Mouse (Mus musculus) limb, embryonic 15.5 days (tissue): ENCODE measurements around the gene Max. TPM values are rescaled to one million over a fixed set of nuclear protein-coding genes. Genes with fewer than 3 reads are reported as not detected.
A peak's percentile ranks its signal among the peaks of the same experiment; 100 is the strongest.

Source experiments
- ATAC-seq: fragments of 200-750 bp; cut with Nextera tagmentation; 2 replicates; pipeline ENCODE4 v1.8.0; 2017; ENCODE audit warnings: low read depth, moderate TSS enrichment; ENCODE audit not compliant: insufficient number of reproducible peaks, low FRiP score, low TSS enrichment
- H3K27ac ChIP-seq: fragments of 300-500 bp; sonication (generic); 2 replicates; pipeline ENCODE4 v1.5.1; 2015; ENCODE audit warnings: moderate library complexity, mild to moderate bottlenecking, inconsistent platforms
- H3K27me3 ChIP-seq: fragments of 300-500 bp; sonication (generic); 2 replicates; pipeline ENCODE4 v1.6.1; 2015; ENCODE audit warnings: inconsistent platforms
- H3K36me3 ChIP-seq: fragments of 300-500 bp; sonication (generic); 2 replicates; pipeline ENCODE4 v1.6.1; 2015; ENCODE audit warnings: inconsistent platforms
- H3K4me1 ChIP-seq: fragments of 300-500 bp; sonication (generic); 2 replicates; pipeline ENCODE4 v1.6.1; 2015; ENCODE audit warnings: inconsistent platforms
- H3K4me2 ChIP-seq: fragments of 300-500 bp; sonication (generic); 2 replicates; pipeline ENCODE4 v1.6.1; 2015; ENCODE audit warnings: mild to moderate bottlenecking, inconsistent platforms
- H3K4me3 ChIP-seq: fragments of 300-500 bp; sonication (generic); 2 replicates; pipeline ENCODE4 v1.5.1; 2015; ENCODE audit warnings: mild to moderate bottlenecking, inconsistent platforms
- H3K9ac ChIP-seq: fragments of 300-500 bp; sonication (generic); 2 replicates; pipeline ENCODE4 v1.6.1; 2015; ENCODE audit warnings: inconsistent platforms
- H3K9me3 ChIP-seq: fragments of 300-500 bp; sonication (generic); 2 replicates; pipeline ENCODE4 v1.6.1; 2016; ENCODE audit warnings: inconsistent platforms
- WGBS: fragments of 180-500 bp; shearing (Covaris S2); methylation state at CpG from one replicate; pipeline ENCODE4 v1.1.7; 2015; 5-methylcytosine and 5-hydroxymethylcytosine counted together
- polyA plus RNA-seq: library from polyadenylated mRNA; unstranded; fragments of >200 nt; fragmentation: Nextera tagmentation; extraction: Ambion mirVana; gene quantifications from 2 replicates; pipeline ENCODE4 v1.2.1, GENCODE M21; 2015

Max gene
- polyA plus RNA-seq, 1 experiment from 2014 or later = 20.1 TPM

DNA sequence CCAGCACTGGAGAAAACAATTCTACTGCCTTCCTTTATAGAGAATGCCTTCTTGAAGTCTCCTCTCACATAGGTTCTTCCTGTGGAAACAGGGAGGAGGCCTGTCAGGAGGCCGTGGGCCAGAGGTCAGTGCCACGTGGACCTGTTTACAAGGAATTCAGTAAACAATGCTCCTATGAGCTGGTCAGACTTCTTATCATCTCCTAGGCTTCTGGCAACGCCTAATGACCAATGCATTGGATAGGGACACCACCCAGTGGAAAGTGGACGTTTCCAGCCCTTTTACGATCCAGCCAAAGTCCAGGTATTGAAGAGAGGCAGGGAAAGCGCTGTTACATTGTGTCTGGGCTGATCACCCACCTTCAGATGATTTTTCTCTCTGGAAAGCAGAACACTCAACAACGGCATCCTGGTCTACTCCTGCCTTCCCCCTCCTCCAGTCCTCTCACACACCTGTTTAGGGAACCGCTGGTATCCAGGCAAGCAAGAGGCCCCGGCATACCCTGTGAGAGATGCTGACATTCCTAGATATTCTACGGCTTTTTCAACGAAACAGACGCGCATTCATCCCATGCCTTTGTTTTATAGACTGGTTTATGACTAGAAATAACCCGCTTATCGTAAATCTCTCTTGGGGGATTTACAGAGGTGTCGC, 20.9 kb upstream of the Max start:
- Histone ChIP-seq H3K27me3 (no peaks in the 10 kb centered on the region), H3K4me3 (no peak overlapping the region), H3K4me2 (no peak overlapping the region), H3K27ac (no peak overlapping the region), H3K9ac (no peak overlapping the region), H3K36me3 (no peaks in the 10 kb centered on the region), H3K9me3 (no peaks in the 10 kb centered on the region), H3K4me1 (peaks cover 16% of the 10 kb centered on the region; the same call in 1 of the 2 replicates)
- 36% methylated on average over 16 of the region's 16 CpGs for WGBS
- no peak for ATAC-seq

DNA sequence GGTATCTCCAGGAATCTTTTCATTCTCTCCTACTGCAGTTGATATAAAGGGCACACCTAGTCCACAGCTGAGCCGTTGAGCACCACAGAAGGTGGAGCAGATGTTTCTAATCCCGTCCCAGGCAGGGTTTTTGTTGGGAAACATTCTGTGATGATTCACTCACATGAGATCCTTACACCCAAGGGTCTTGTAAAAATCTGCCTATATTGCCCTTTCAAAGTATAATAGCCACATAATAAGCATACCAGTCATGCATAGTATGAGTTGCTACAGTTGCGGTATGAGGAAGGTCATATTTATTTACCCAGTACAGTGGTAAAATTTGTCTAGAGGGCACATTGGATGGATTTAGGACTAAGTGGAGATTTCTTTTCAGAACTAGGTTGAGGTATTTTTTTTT, 17.5 kb upstream of the Max start:
- peaks cover 16% of the 10 kb centered on the region; the same call in 1 of the 2 replicates for H3K4me1 ChIP-seq
- ATAC-seq = no peak
- no peaks in the 10 kb centered on the region for H3K27me3 ChIP-seq
- no peak overlapping the region for H3K9ac ChIP-seq
- no peak overlapping the region for H3K27ac ChIP-seq
- 32% methylated on average over 3 of the region's 3 CpGs for WGBS
- no peaks in the 10 kb centered on the region for H3K9me3 ChIP-seq
- H3K4me2 ChIP-seq = no peak overlapping the region
- no peaks in the 10 kb centered on the region for H3K36me3 ChIP-seq
- H3K4me3 ChIP-seq = no peak overlapping the region

DNA sequence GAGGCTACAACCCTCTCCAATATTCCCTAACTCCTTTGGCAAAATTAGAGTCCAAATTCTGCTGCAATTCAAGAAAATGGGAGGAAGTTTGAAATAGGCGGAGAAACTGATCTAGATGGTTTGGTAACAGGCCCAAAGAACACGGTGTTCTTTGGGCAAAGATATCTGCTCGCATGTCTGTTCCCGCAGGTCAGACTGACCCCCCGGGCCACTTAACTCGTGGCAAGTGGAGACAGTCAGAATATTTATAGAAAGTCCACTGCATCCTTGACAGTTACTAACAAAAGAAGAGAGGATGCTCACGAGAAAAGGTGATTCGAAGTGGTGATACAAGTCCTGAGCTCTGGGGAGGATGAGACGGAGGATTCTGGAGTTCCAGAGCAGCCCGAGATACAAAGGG, 10.7 kb upstream of the Max start:
- Histone ChIP-seq H3K4me1 (no peaks in the 10 kb centered on the region), H3K4me3 (no peak overlapping the region), H3K9ac (no peak overlapping the region), H3K36me3 (no peaks in the 10 kb centered on the region), H3K27ac (no peak overlapping the region), H3K27me3 (no peaks in the 10 kb centered on the region), H3K4me2 (no peak overlapping the region), H3K9me3 (no peaks in the 10 kb centered on the region)
- 82% methylated on average over 10 of the region's 10 CpGs for WGBS
- ATAC-seq = no peak

- 89% methylated on average over 11 of the region's 11 CpGs for WGBS
- no peaks in the 10 kb centered on the region for H3K4me1 ChIP-seq
- no peaks in the 10 kb centered on the region for H3K27me3 ChIP-seq
- no peaks in the 10 kb centered on the region for H3K9me3 ChIP-seq
- no peaks in the 10 kb centered on the region for H3K36me3 ChIP-seq
- no peak for ATAC-seq
- no peak overlapping the region for H3K4me3 ChIP-seq
- no peak overlapping the region for H3K27ac ChIP-seq
- no peak overlapping the region for H3K9ac ChIP-seq
- no peak overlapping the region for H3K4me2 ChIP-seq
Observed at GRCm38 (mm10) chr12:76972241-76972640, 10.2 kb upstream of the Max start.

- H3K27ac ChIP-seq = no peak overlapping the region
- no peaks in the 10 kb centered on the region for H3K36me3 ChIP-seq
- H3K27me3 ChIP-seq = no peaks in the 10 kb centered on the region
- WGBS = 81% methylated on average over 7 of the region's 7 CpGs
- H3K9me3 ChIP-seq = no peaks in the 10 kb centered on the region
- H3K4me3 ChIP-seq = no peak overlapping the region
- H3K9ac ChIP-seq = no peak overlapping the region
- no peak overlapping the region for H3K4me2 ChIP-seq
- H3K4me1 ChIP-seq = no peaks in the 10 kb centered on the region
- no peak for ATAC-seq
Observed at GRCm38 (mm10) chr12:76971642-76972221, 9.7 kb upstream of the Max start.

GRCm38 (mm10) chr12:76965876-76966275, 3.9 kb upstream of the Max start:
- H3K27ac ChIP-seq = no peak overlapping the region
- WGBS = 18% methylated on average over 4 of the region's 4 CpGs
- no peak for ATAC-seq

GRCm38 (mm10) chr12:76965089-76965488, 3.1 kb upstream of the Max start:
- no peak overlapping the region for H3K27ac ChIP-seq
- 34% methylated on average over 5 of the region's 5 CpGs for WGBS

More at GRCm38 (mm10) chr12:76965876-76966275, 3.9 kb upstream of the Max start:
- no peaks in the 10 kb centered on the region for H3K36me3 ChIP-seq
- H3K4me2 ChIP-seq = no peak overlapping the region
- H3K4me1 ChIP-seq = peaks cover 2% of the 10 kb centered on the region
- H3K9me3 ChIP-seq = no peaks in the 10 kb centered on the region
- no peaks in the 10 kb centered on the region for H3K27me3 ChIP-seq
- no peak overlapping the region for H3K4me3 ChIP-seq
- H3K9ac ChIP-seq = no peak overlapping the region

DNA sequence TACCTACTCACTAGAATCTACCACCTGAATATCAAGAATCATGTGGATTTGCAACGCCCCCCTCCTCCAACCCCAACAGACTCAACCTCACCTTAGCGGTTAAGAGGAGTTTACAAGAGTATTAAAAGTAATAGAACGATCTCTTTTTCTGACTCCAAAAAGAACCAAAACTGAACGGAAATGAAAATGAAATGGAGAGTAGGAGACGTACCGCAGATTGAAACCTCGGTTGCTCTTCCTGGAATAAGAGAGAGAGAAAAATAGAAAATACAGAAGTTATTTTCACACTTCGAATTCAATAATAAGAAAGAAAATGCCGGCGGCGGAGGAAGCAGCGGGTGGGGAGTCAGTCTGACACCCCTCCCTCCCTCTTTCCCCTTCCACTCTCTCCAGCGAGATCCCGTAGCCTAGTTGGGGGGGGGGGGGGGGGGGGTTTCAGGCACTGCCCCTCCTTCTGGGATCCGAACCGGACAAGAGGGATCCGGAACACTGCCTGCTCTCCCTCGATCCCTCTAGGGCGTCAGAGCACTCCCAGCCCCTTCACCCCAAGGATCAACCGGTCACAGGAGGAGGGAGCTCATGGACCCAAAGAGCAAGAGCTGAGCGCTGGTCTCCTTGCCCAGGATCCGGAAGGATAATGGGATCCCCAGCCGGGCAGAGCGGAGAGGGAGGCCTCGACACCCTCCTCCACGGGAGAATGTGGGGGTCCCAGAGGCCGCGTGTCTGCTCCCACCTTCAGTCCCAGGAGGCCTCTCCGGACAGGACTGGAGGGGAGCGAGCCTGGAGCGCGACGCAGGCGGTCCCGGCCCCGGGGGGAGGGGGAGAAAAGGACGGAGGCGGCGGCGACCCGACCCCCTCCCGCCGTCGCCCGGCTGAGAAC, 709 bp downstream of the Max start:
- no peaks in the 10 kb centered on the region for H3K9me3 ChIP-seq
- peak overlapping the region; percentile 96 for H3K4me3 ChIP-seq
- H3K4me1 ChIP-seq = peaks cover 8% of the 10 kb centered on the region
- 0 out of 2 replicates have a peak, but pooled peaks have one; percentile 0 for ATAC-seq
- peak overlapping the region; percentile 76 for H3K4me2 ChIP-seq
- H3K27ac ChIP-seq = peak overlapping the region; percentile 61
- peaks cover 13% of the 10 kb centered on the region; the same call in 1 of the 2 replicates for H3K36me3 ChIP-seq
- no peaks in the 10 kb centered on the region for H3K27me3 ChIP-seq
- WGBS = 4% methylated on average over 43 of the region's 45 CpGs
- H3K9ac ChIP-seq = peak overlapping the region; percentile 85

More at GRCm38 (mm10) chr12:76965089-76965488, 3.1 kb upstream of the Max start:
- Histone ChIP-seq H3K4me3 (no peak overlapping the region), H3K9me3 (no peaks in the 10 kb centered on the region), H3K27me3 (no peaks in the 10 kb centered on the region), H3K36me3 (0 out of 2 replicates have a peak, but pooled peaks cover 2% of the 10 kb centered on the region), H3K4me2 (no peak overlapping the region), H3K4me1 (peaks cover 6% of the 10 kb centered on the region), H3K9ac (no peak overlapping the region)
- ATAC-seq = no peak

DNA sequence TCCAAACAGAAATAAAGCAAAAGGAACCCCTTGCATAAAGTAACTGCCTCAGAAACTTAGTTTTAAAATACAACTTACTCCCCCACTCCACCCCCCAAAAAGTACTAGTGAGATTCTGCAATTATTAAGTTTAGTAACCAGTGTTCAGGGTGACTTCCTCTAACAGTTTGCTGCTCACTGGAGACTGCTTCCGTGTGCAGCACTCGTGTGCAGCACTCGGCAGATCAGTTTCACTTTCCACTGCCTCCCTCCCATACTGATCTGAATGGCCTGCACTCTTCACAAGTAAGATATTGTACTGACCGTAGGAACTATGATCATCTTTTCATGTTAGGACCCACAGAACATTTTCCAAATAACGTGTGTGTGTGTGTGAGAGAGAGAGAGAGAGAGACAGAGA, 4.3 kb downstream of the Max start:
- WGBS = 71% methylated on average over 5 of the region's 5 CpGs
- Histone ChIP-seq H3K36me3 (peaks cover 30% of the 10 kb centered on the region), H3K9ac (no peak overlapping the region), H3K9me3 (no peaks in the 10 kb centered on the region), H3K27ac (no peak overlapping the region), H3K4me3 (no peak overlapping the region), H3K4me2 (no peak overlapping the region), H3K27me3 (no peaks in the 10 kb centered on the region), H3K4me1 (peaks cover 30% of the 10 kb centered on the region)
- ATAC-seq = no peak

- H3K4me1 ChIP-seq = peaks cover 24% of the 10 kb centered on the region
- peak overlapping the region; percentile 85 for H3K27ac ChIP-seq
- H3K9ac ChIP-seq = no peak overlapping the region
- ATAC-seq = peak; percentile 85
- WGBS = 41% methylated on average over 10 of the region's 10 CpGs
- peaks cover 52% of the 10 kb centered on the region for H3K36me3 ChIP-seq
- H3K27me3 ChIP-seq = no peaks in the 10 kb centered on the region
- no peaks in the 10 kb centered on the region for H3K9me3 ChIP-seq
- H3K4me2 ChIP-seq = 0 out of 2 replicates have a peak overlapping the region, but pooled peaks have one; percentile 14
- H3K4me3 ChIP-seq = no peak overlapping the region
Observed at GRCm38 (mm10) chr12:76954698-76955423, 7.1 kb downstream of the Max start.

DNA sequence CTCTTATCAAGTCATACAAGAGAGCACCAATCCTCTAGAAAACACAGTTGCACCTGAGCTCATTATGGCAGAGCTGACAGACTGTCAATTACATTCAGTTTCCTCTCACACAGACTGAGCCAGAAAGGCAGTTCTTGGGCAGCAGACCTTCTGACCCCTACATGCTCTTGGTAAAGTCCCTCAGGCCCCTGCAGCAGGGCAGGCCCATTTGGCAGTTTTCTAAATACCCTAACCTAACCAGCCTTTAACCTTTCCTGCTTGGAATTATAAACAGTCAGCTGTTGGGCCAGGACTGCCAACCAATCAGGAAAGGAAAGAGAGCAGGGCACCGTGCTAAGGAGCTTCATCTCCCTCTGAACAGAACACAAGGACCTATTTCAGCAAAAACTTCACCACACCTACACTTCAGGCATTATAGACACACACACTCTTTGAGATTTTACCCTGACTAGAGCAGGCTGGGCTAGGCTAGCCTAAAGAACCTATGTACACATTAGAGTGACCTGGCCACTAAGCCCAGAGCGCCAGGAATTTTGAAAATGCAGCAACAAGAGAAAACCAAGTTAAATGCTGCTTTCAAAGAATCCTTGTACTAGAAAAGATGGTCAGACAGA, 8.1 kb downstream of the Max start:
- Histone ChIP-seq H3K4me1 (peaks cover 24% of the 10 kb centered on the region), H3K9me3 (no peaks in the 10 kb centered on the region), H3K27ac (peak overlapping the region; percentile 85; the same call in 1 of the 2 replicates), H3K4me2 (no peak overlapping the region), H3K9ac (no peak overlapping the region), H3K4me3 (no peak overlapping the region), H3K27me3 (no peaks in the 10 kb centered on the region), H3K36me3 (peaks cover 61% of the 10 kb centered on the region)
- ATAC-seq = no peak
- 78% methylated on average over 2 of the region's 2 CpGs for WGBS
